In the genomic region with DNA sequence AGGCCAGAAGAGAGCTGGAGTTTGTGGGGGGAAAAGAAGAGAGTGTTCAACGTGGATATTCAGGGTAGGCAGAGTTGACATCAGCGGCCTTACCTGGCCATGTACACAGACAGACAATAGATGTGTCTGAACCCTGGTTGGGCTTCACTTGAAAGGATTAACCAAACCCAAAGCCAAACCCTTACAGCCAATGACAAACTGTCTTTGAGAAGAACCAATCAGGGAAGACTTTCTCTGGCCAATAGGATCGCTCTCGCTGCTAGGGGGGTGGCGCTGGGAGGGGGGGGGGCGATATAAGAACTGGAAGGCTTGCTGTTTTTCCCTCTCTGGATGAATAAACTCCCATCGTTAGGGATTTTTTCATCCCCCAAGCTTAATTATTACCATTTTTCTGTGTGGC, we compare ENCODE assay signal across 30 mouse cellular contexts. TPM values are rescaled to one million over a fixed set of nuclear protein-coding genes. Genes with fewer than 3 reads are reported as not detected.
"Had no signal": no experiment of that assay in that cellular context is flagged by ENCODE, and none has a peak within 500 bp of the region (broad histone marks: within the 10 kb centered on the region; RNA-seq: fewer than 3 reads in every experiment).

No protein-coding gene starts in this region.

- H3K27ac ChIP-seq: gastrocnemius, adult 2 months; heart, embryonic 10.5 days; hindbrain, embryonic 13.5 days; hindbrain, embryonic 15.5 days; hindbrain, postnatal 0 days; kidney, embryonic 15.5 days; kidney, postnatal 0 days; limb, embryonic 10.5 days; limb, embryonic 12.5 days; liver, embryonic 13.5 days; liver, embryonic 15.5 days had no signal

- H3K9me3 ChIP-seq: heart, embryonic 10.5 days; heart, embryonic 12.5 days; hindbrain, embryonic 13.5 days; hindbrain, embryonic 15.5 days; kidney, embryonic 15.5 days; limb, embryonic 10.5 days; limb, embryonic 12.5 days; liver, embryonic 13.5 days; liver, embryonic 15.5 days had no signal

- H3K4me3 ChIP-seq: gastrocnemius, adult 2 months; heart, embryonic 10.5 days; heart, embryonic 12.5 days; hindbrain, embryonic 13.5 days; hindbrain, embryonic 15.5 days; kidney, embryonic 15.5 days; limb, embryonic 10.5 days; limb, embryonic 12.5 days; liver, embryonic 13.5 days; liver, embryonic 15.5 days had no signal

- H3K4me1 ChIP-seq: hindbrain, embryonic 13.5 days; hindbrain, embryonic 15.5 days; kidney, embryonic 15.5 days; limb, embryonic 10.5 days; limb, embryonic 12.5 days; liver, embryonic 15.5 days had no signal

- H3K27me3 ChIP-seq: hindbrain, embryonic 13.5 days; hindbrain, embryonic 15.5 days; kidney, embryonic 15.5 days; limb, embryonic 12.5 days; liver, embryonic 13.5 days; liver, embryonic 15.5 days had no signal

- H3K9ac ChIP-seq: heart, embryonic 12.5 days; hindbrain, embryonic 13.5 days; hindbrain, embryonic 15.5 days; kidney, embryonic 15.5 days; limb, embryonic 12.5 days; liver, embryonic 13.5 days; liver, embryonic 15.5 days; liver, postnatal 0 days had no signal

- DNase-seq: gastrocnemius, adult 2 months; gastrocnemius, postnatal 10 days; gastrocnemius, postnatal 25 days; heart, adult 18-20 months; heart, postnatal 10 days; heart, postnatal 36 days; kidney, adult 11 months; kidney, adult 2 months; kidney, adult 9 months; kidney, postnatal 14 days; kidney, postnatal 36 days; layer of hippocampus, adult 9-11 months; layer of hippocampus, postnatal 36 days; liver; liver, embryonic 13.5 days; liver, postnatal 0 days had no signal

- H3K4me2 ChIP-seq: heart, embryonic 12.5 days; hindbrain, embryonic 13.5 days; hindbrain, embryonic 15.5 days; kidney, embryonic 15.5 days; limb, embryonic 12.5 days; liver, embryonic 11.5 days; liver, embryonic 13.5 days; liver, embryonic 15.5 days had no signal

- H3K36me3 ChIP-seq: heart, embryonic 10.5 days; heart, embryonic 12.5 days; kidney, embryonic 15.5 days; limb, embryonic 10.5 days; limb, embryonic 12.5 days; liver, embryonic 13.5 days; liver, embryonic 15.5 days had no signal

RNA-seq across cellular contexts. Expression of a gene that starts 15.1 kb away (rescaled TPM):
- total RNA-seq: gastrocnemius, postnatal 4 days; granulocyte monocyte progenitor cell, adult 5-6 weeks; heart, adult 18-20 months; heart, postnatal 36 days had no signal
- polyA plus RNA-seq: heart, embryonic 12.5 days; heart, embryonic 16.5 days; liver, embryonic 11.5 days; liver, embryonic 15.5 days; liver, postnatal 0 days had no signal
